Mouse (Mus musculus) kidney, embryonic 15.5 days (tissue): ENCODE measurements around the gene Smyd1. TPM values are rescaled to one million over a fixed set of nuclear protein-coding genes. Genes with fewer than 3 reads are reported as not detected.

ENCODE experiments used
- ATAC-seq: fragments of 200-750 bp; cut with Nextera tagmentation; replicated peaks from 2 replicates; pipeline ENCODE4 v1.8.0; 2017; ENCODE audit warnings: moderate TSS enrichment; ENCODE audit not compliant: low FRiP score
- H3K27ac ChIP-seq: fragments of 300-500 bp; sonication (generic); 2 replicates; pipeline ENCODE4 v1.5.1; 2015; ENCODE audit warnings: mild to moderate bottlenecking, inconsistent platforms
- H3K27me3 ChIP-seq: fragments of 300-500 bp; sonication (generic); 2 replicates; pipeline ENCODE4 v1.6.1; 2015; ENCODE audit warnings: inconsistent platforms
- H3K36me3 ChIP-seq: fragments of 300-500 bp; sonication (generic); 2 replicates; pipeline ENCODE4 v1.6.1; 2015; ENCODE audit warnings: inconsistent platforms
- H3K4me1 ChIP-seq: fragments of 300-500 bp; sonication (generic); 2 replicates; pipeline ENCODE4 v1.6.1; 2015; ENCODE audit warnings: inconsistent platforms
- H3K4me2 ChIP-seq: fragments of 300-500 bp; sonication (generic); 2 replicates; pipeline ENCODE4 v1.6.1; 2015; ENCODE audit warnings: moderate library complexity, mild to moderate bottlenecking, inconsistent platforms
- H3K4me3 ChIP-seq: fragments of 300-500 bp; sonication (generic); replicated peaks from 2 replicates; pipeline ENCODE4 v1.5.1; 2015; ENCODE audit warnings: mild to moderate bottlenecking, inconsistent platforms
- H3K9ac ChIP-seq: fragments of 300-500 bp; sonication (generic); 2 replicates; pipeline ENCODE4 v1.6.1; 2015; ENCODE audit warnings: mild to moderate bottlenecking, inconsistent platforms
- H3K9me3 ChIP-seq: fragments of 300-500 bp; sonication (generic); replicated peaks from 2 replicates; pipeline ENCODE4 v1.6.1; 2016; ENCODE audit warnings: inconsistent platforms
- WGBS: fragments of 180-500 bp; shearing (Covaris S2); methylation state at CpG from one replicate; pipeline ENCODE4 v1.1.7; 2015; ENCODE audit warnings: mixed read lengths; 5-methylcytosine and 5-hydroxymethylcytosine counted together
- polyA plus RNA-seq: library from polyadenylated mRNA; unstranded; fragments of >200 nt; fragmentation: Nextera tagmentation; extraction: Ambion mirVana; gene quantifications from 2 replicates; pipeline ENCODE4 v1.2.1, GENCODE M21; 2015

Smyd1 gene
- polyA plus RNA-seq, result 0.82 and 1.7 TPM in 2 replicates

DNA sequence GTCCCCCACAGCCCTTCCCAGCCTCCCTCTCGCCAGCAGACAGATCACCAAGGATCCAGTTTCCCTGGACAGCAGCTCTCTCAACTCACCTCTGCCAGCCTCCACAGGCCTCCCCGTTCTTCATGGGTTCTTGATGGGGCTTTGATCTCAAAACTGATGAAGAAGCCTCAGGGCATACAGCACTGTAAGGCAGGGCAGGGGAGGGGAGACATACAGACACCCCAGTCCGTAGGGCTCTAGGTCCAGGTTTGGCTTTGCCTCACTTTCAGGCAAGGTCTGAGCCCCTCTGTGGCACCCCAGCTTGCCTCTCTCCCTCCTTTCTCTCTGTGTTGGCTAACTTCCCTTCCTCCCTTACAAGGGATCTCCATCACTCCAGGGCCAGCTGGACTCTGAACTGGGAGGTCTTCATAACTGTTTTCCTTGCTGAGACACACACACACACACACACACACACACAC lies at the start of gene Smyd1:
Smyd1 (minus strand) TSS at position 408 of the 458 bp plus-strand sequence.
- 61% methylated on average over 3 of the region's 3 CpGs for WGBS
- Histone ChIP-seq H3K36me3 (no peaks in the 10 kb centered on the region), H3K4me3 (no peak within 1 kb of the TSS), H3K4me1 (no peaks in the 10 kb centered on the region), H3K4me2 (no peak within 1 kb of the TSS), H3K27me3 (no peaks in the 10 kb centered on the region), H3K27ac (no peak within 1 kb of the TSS), H3K9me3 (no peaks in the 10 kb centered on the region), H3K9ac (no peak within 1 kb of the TSS)
- no peak for ATAC-seq

DNA sequence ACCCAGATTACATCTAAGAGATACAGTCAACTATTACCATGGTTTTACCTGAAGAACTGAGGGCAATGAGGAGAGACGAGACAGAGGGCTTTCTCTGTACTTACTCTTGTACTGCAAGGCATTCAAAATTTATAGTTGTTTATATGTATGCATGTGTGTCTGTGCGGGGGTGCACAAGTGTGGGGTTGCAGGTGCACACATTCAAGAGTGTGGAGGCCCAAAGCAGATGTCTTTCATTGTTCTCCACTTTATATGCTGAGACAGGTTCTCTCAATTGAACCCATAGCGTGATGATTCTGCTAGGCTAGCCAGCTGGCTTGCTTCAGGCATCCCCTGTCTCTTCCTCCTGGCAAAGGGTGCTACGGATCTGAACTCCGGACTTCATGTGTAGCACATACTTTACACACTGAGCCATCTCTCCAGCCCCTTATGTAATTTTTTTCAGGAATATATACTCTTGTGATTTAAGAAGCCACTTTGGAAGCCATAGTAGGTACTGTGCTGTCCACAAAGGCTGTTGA lies 49.1 kb upstream of the Smyd1 start:
- 83% methylated on average over 5 of the region's 5 CpGs for WGBS
- no peaks in the 10 kb centered on the region for H3K27me3 ChIP-seq
- no peak overlapping the region for H3K27ac ChIP-seq
- no peaks in the 10 kb centered on the region for H3K4me1 ChIP-seq
- no peak overlapping the region for H3K9ac ChIP-seq
- H3K9me3 ChIP-seq, result no peaks in the 10 kb centered on the region
- no peak for ATAC-seq
- no peaks in the 10 kb centered on the region for H3K36me3 ChIP-seq
- no peak overlapping the region for H3K4me3 ChIP-seq
- H3K4me2 ChIP-seq, result no peak overlapping the region

DNA sequence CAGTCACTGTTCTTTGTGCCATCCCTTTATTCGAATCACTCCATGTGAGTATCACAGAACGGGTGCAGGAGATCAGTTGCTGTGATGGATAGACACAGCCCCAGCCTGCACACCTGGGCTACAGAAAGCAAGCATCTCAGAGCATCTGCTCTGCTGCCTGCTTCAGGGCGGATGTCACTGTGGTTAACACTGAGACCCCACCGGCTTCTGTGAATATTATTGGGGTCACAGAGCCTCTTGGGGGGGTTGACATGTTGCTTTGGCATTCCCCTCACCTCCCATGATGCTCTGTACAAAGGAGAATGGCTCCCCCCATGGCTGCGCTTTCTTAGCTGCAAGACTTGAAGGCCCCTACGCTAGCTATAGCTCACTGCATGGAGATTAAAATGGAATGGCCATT lies 47.4 kb upstream of the Smyd1 start:
- Histone ChIP-seq H3K4me3 (no peak overlapping the region), H3K9me3 (no peaks in the 10 kb centered on the region), H3K27me3 (no peaks in the 10 kb centered on the region), H3K36me3 (no peaks in the 10 kb centered on the region), H3K4me1 (no peaks in the 10 kb centered on the region), H3K27ac (no peak overlapping the region), H3K4me2 (no peak overlapping the region), H3K9ac (no peak overlapping the region)
- no peak for ATAC-seq
- WGBS, result 89% methylated on average over 6 of the region's 6 CpGs

DNA sequence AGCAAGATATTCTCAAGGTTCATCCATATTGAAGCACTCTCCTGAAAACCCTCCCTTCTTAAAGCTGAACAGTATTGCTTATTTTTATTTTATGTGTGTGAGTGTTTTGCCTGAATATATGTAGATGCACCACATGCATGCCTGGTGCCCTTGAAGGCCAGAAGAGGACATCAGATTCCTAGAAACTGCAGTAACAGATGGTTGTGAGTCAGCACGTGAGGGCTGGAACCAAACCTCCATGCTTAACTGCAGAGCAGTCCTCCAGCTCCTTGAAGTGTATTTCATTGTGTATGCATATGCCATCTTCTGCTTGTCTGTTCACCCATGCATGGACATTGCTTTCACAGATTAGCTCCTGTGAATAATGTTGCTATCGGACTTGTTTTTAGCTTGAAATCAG lies 42.0 kb upstream of the Smyd1 start:
- Histone ChIP-seq H3K9ac (no peak overlapping the region), H3K36me3 (no peaks in the 10 kb centered on the region), H3K27me3 (no peaks in the 10 kb centered on the region), H3K9me3 (no peaks in the 10 kb centered on the region), H3K4me2 (no peak overlapping the region), H3K4me1 (no peaks in the 10 kb centered on the region), H3K27ac (no peak overlapping the region), H3K4me3 (no peak overlapping the region)
- ATAC-seq, result no peak
- WGBS, result 68% methylated on average over 2 of the region's 2 CpGs

DNA sequence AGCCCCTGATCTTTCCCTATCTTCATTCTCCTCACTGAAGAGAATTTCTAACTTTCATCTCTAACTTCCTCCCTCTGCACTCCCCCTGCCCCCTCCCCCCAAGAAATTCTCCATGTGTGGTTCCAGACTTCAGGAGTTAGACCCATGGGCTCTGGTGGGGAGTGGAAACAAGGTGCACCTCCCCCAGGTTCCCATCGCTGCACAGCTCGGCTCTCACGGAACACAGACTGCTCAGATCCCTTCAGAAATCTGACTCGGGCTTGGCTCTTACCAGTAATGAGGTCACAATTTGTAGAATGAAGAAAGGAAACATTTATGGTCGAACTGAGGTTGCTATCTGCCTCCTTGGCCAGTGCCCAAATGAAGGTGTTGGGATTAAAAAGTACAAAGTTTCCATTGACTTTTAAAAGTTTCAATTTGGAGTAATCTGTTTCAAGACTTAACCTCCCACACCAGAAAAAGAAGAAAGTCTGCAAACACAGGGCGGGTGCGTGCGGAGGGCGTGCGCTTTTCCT lies 39.2 kb upstream of the Smyd1 start:
- H3K36me3 ChIP-seq, result no peaks in the 10 kb centered on the region
- ATAC-seq, result no peak
- no peak overlapping the region for H3K27ac ChIP-seq
- 58% methylated on average over 10 of the region's 10 CpGs for WGBS
- no peaks in the 10 kb centered on the region for H3K27me3 ChIP-seq
- no peak overlapping the region for H3K4me2 ChIP-seq
- no peak overlapping the region for H3K4me3 ChIP-seq
- no peak overlapping the region for H3K9ac ChIP-seq
- H3K4me1 ChIP-seq, result no peaks in the 10 kb centered on the region
- no peaks in the 10 kb centered on the region for H3K9me3 ChIP-seq

DNA sequence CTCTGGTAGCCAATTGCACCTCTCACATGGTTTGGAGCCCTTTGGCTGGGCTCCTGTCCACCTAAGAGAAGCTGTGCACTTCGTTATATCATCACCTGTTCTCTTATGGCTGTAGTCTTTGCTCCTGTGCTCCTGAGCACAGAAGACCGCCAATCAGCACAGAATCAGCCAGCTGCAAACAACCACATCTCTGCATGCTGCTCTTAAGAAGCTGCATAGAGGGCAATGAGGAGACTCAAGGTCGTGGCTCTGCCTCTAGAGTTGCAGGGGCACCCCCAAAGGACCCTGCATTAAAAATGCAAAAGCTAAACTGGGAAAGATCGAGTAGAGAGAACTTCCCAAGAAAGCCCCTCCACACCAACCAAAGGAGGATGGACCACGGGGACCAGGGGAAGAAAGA lies 38.7 kb upstream of the Smyd1 start:
- Histone ChIP-seq H3K9ac (no peak overlapping the region), H3K27ac (no peak overlapping the region), H3K4me2 (no peak overlapping the region), H3K4me3 (no peak overlapping the region), H3K27me3 (no peaks in the 10 kb centered on the region), H3K4me1 (no peaks in the 10 kb centered on the region), H3K9me3 (no peaks in the 10 kb centered on the region), H3K36me3 (no peaks in the 10 kb centered on the region)
- 70% methylated on average over 5 of the region's 5 CpGs for WGBS
- no peak for ATAC-seq

DNA sequence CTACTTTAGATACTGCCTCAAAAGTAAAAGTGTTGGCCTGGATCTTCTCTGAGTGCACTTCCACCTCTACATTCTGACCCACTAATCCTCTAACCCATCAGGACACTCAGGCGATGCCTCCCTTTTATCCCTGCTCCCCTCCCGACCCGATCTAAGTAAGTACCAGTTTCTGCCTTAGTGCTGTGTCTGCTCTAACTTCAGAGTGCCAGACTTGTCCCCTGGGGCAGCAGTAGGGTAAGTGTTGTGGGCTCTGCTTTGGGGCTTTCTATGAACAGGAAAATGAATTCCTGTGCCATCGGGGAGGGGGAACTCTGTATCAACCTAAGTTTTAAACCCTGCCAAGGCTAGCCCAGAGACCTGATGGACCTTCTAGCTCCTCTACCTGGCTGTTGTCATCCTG lies 38.2 kb upstream of the Smyd1 start:
- WGBS, result 78% methylated on average over 4 of the region's 4 CpGs
- Histone ChIP-seq H3K4me1 (no peaks in the 10 kb centered on the region), H3K27ac (no peak overlapping the region), H3K36me3 (no peaks in the 10 kb centered on the region), H3K9ac (no peak overlapping the region), H3K9me3 (no peaks in the 10 kb centered on the region), H3K4me2 (no peak overlapping the region), H3K27me3 (no peaks in the 10 kb centered on the region), H3K4me3 (no peak overlapping the region)
- no peak for ATAC-seq

DNA sequence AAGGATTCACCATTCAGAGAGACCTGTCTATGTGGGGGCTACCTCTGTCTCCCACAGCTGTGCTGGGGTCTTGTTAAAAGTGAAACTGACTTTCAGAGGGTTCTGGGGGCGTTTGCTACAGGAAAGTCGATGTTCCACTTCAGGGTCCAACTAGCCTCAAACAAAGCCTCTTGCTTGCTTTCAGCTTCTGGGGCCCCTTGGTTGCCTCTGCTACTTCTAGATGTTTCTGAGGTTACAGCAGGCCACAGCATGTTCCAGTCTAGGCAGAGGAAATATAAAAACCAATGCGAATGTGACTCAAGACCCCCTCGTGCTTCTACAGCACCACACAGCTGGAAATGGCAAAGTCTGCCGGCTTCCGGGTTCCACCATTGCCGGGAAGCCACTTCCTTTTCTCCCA lies 35.5 kb upstream of the Smyd1 start:
- Histone ChIP-seq H3K36me3 (no peaks in the 10 kb centered on the region), H3K9ac (no peak overlapping the region), H3K9me3 (no peaks in the 10 kb centered on the region), H3K27me3 (no peaks in the 10 kb centered on the region), H3K4me2 (no peak overlapping the region), H3K27ac (no peak overlapping the region), H3K4me1 (no peaks in the 10 kb centered on the region), H3K4me3 (no peak overlapping the region)
- WGBS, result 83% methylated on average over 7 of the region's 7 CpGs
- ATAC-seq, result no peak

DNA sequence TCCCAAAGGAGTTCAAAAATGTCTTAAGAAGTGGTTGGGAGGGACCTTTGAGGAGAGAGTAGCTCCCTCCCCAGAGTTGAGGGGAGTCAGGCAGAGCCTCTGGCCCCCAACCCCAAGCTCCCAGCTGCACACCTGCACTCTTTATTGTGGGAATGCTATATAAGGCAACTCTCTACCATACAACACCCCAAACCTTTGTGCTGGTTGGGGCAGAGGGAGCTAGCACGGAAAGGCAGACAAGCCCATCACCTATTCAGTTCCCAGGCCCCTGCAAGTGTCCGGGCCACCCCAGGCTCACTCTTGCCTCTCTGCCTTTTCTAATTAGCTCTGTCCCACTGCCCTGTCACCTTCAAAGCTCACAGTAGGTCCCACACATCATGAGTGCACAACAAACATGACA lies 31.7 kb upstream of the Smyd1 start:
- no peak for ATAC-seq
- H3K4me3 ChIP-seq, result no peak overlapping the region

DNA sequence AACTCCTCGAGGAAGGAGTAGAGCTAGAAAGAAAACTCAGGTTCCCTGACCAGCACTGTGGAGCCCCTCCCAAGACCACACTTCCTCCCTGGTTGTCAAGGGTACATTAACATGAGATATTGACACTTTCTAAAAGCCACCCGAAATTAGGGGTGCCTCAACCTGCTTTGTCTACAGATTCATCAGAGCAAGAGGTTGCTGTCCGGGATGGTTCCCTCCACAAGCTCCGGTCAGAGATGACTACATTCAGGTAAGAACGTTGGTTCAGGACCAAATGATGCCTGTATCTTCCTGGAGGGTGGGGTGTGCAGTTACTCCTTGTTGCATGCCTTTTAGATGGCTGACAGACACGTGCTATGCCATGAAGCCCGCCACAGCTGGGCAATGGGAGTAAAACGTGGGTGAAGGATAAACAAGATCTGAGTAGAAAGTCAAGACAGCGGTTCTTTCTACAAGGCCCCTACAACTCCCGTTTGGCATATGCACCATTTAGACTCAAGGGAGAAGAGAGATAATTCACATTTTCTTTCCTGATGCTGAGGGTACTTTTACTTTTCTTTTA lies 30.9 kb upstream of the Smyd1 start:
- H3K4me1 ChIP-seq, result no peaks in the 10 kb centered on the region
- no peak overlapping the region for H3K4me2 ChIP-seq
- no peak overlapping the region for H3K27ac ChIP-seq
- no peak overlapping the region for H3K4me3 ChIP-seq
- H3K9ac ChIP-seq, result no peak overlapping the region
- H3K9me3 ChIP-seq, result no peaks in the 10 kb centered on the region
- ATAC-seq, result no peak
- 84% methylated on average over 10 of the region's 10 CpGs for WGBS
- no peaks in the 10 kb centered on the region for H3K27me3 ChIP-seq
- no peaks in the 10 kb centered on the region for H3K36me3 ChIP-seq

More for the DNA sequence above, 31.7 kb upstream of the Smyd1 start:
- Histone ChIP-seq H3K9ac (no peak overlapping the region), H3K4me1 (no peaks in the 10 kb centered on the region), H3K9me3 (no peaks in the 10 kb centered on the region), H3K27me3 (no peaks in the 10 kb centered on the region), H3K4me2 (no peak overlapping the region), H3K36me3 (no peaks in the 10 kb centered on the region), H3K27ac (no peak overlapping the region)
- WGBS, result 90% methylated on average over 2 of the region's 2 CpGs

DNA sequence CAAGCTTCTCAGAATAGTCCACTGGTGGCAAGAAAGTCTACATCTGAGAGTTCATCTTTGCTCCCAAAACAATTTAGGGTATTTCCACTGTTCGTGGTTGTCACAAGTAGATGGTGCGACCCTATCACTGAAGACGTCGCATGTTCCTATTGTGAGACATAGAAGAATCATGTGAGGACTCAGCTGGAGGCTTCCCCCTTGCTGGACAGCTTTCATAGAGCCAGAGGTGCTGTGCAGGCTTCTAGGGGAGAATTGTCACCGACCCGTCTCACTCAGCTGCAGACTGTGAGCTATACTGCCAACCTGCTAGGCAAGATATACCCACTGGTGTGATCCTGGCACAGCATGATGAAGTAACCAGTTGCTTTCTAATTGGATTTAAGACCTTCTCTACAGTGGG lies 30.2 kb upstream of the Smyd1 start:
- ATAC-seq, result no peak
- H3K27ac ChIP-seq, result no peak overlapping the region
- H3K4me2 ChIP-seq, result no peak overlapping the region
- H3K9ac ChIP-seq, result no peak overlapping the region
- H3K4me3 ChIP-seq, result no peak overlapping the region
- no peaks in the 10 kb centered on the region for H3K27me3 ChIP-seq
- no peaks in the 10 kb centered on the region for H3K4me1 ChIP-seq
- no peaks in the 10 kb centered on the region for H3K9me3 ChIP-seq
- 90% methylated on average over 6 of the region's 6 CpGs for WGBS
- no peaks in the 10 kb centered on the region for H3K36me3 ChIP-seq

DNA sequence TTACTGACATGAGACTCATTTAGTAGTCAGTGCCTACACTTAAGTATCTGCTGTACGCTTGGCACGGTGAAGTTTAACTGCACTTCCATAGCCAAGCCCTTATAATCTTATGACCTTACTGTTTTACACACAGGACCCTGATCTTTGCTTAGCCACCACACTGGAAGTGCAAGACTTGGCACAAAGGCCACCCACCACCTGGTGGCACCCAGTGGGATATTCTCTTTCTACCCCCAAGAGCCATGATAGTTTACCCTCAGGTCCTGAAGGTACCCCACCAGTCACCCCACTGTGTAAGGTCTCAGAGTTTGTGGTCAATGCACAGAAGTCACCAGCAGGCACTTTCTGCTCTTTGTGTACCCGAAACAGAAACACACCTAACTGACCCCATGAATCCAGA lies 29.2 kb upstream of the Smyd1 start:
- no peak overlapping the region for H3K4me3 ChIP-seq
- no peaks in the 10 kb centered on the region for H3K4me1 ChIP-seq
- 90% methylated on average over 3 of the region's 3 CpGs for WGBS

DNA sequence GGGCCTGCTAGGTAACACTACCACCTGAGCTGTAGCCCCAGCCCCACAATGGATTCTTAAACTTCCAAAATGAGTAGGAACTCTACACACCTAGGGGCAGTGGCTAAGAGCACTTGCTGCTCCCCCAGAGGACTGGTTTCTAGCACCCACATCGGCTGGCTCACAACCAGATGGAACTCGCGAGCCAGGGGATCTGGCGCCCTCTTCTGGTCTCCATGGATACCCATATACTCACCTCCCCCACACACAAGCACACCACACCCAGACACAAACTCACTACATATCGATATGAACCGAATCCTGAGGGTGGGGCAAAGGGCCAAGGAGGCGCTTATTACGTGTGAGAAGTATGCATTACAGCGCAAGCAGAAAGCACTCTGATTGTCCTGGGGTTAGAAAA lies 26.0 kb upstream of the Smyd1 start:
- Histone ChIP-seq H3K36me3 (no peaks in the 10 kb centered on the region), H3K4me1 (no peaks in the 10 kb centered on the region), H3K9ac (no peak overlapping the region), H3K4me3 (no peak overlapping the region), H3K4me2 (no peak overlapping the region), H3K27ac (no peak overlapping the region), H3K27me3 (no peaks in the 10 kb centered on the region), H3K9me3 (no peaks in the 10 kb centered on the region)
- WGBS, result 94% methylated on average over 9 of the region's 9 CpGs
- ATAC-seq, result no peak

More for the DNA sequence above, 29.2 kb upstream of the Smyd1 start:
- no peak for ATAC-seq
- H3K9me3 ChIP-seq, result no peaks in the 10 kb centered on the region
- no peak overlapping the region for H3K27ac ChIP-seq
- H3K4me2 ChIP-seq, result no peak overlapping the region
- H3K9ac ChIP-seq, result no peak overlapping the region
- no peaks in the 10 kb centered on the region for H3K27me3 ChIP-seq
- no peaks in the 10 kb centered on the region for H3K36me3 ChIP-seq
